Mouse (Mus musculus) kidney, adult 8-10 months (tissue): ENCODE data around the gene Hmgb2.
"Not testable (repeated sequence)": the region's sequence is repeated elsewhere in the genome, so short reads cannot be mapped to it uniquely, and the experiment has no call there.

ENCODE experiments used
- DNase-seq, 2 experiments: peaks; one replicate each; pipeline ENCODE4 v3.0.0; 2022

Hmgb2 gene

DNA sequence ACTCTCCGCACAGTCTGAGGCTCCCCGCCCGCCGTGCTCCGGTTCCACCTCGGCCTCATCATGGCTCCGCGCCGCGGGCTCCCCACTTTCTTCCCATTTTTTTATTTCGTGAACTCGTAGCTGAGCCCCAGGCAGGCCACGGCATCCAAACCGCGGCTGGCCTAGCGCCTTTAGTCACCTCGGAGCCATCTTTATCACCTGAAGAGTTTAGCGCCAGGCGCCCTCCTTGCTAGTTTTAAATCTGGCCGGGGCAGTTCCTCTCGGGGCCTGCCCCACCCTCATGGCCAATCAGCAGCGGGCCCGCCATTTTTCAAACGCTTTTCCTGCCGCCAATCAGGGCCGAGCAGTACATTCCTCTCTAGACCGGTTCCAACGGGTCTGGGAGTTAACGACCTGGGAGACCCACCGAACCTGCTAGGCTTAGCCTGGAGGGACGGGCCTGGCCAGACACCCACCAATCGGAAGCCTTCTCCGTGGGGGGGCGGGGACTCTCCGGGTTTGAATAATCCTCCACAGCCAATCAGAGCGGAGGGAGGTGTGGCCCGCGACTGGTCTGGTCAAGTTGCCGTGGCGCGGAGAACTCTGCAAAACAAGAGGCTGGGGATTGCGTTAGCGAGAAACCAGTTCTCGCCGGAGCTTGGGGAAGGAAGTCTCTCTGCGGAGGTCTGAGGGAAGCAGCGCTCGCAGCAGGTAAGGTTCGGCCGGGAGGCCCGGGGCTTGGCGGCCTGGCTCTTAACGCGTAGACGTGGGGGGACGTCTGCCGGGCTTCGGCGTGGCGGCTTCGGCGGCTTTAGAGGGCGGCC is at the start of gene Hmgb2:
Gene Hmgb2 (plus strand): TSS at position 592 of the 803 bp plus-strand sequence.
- DNase-seq, result peak; percentile 100

DNA sequence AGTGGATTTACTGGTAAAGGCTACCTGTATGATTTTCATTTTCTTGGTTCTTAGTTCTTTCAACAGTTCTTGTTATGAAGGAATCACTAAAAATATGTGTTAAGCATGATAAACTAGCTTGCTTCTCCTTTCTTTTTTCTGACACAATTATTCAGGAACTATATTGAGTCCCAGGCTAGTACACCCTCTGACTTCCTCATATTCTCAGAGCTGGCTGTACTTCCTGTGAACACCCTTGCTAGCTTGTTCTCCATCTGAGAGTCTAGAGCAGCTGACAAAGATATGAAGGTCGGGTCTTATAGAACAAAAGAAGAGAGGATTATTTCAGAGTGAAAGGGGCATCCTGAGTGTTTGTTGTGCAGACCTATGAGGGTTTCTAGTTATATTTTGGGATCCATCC is 48.9 kb upstream of the Hmgb2 start:
- no peak for DNase-seq

DNA sequence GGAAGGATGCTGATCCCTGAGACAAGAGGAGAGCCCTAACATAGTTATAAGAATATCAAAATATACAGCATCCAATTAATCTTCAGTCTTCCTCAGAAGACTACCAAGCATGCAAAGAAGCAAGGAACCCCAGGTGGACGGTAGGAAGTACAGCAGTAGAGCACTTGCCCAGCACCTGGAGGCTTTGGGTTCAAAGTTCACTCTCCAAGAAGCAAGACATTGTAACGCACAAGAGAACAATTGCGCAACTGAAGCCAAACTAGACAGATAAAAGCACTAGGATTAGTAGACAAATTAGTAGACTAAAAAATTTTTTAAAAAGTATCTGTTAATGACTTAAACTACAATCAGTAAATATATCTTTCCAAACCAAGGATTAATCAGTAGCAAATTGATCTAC is 48.0 kb upstream of the Hmgb2 start:
- DNase-seq, result peak; percentile 9 to 17

DNA sequence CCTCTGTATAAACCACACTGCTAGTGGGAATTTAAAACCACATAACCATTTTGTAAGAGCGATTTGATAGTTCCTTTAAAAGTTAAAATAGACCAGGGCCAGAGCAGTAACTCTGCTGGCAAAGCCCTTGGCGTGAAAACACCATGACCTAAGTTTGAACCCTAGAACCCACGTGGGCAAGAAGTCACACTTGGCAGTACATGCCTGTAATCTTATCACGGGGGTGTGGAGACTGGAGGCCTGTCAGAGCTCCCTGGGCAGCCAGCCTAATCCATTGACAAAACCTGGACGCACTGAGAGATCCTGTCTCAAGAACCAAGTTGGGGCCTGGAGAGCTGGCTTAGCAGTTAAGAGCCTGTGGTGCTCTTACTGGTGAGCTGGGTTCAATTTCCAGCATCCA is 43.1 kb upstream of the Hmgb2 start:
- peak; percentile 77 to 78 for DNase-seq

DNA sequence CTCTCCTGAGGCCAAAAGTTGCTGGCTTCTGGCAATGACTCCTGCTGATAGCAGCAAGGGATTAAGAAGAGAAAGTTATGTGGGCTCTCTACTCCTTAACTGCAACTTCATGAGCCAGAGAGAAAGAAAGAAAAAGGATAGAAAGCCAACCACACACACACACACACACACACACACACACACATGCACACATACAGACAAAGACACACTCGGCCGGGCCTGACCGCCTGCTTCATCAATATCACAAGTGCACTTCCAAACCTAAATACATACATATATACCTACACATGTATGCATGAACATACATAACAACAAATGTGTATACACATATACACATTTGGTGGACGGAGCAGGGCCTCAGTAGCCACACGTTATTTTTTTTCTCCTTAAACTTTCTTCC is 40.8 kb upstream of the Hmgb2 start:
- no peak for DNase-seq

DNA sequence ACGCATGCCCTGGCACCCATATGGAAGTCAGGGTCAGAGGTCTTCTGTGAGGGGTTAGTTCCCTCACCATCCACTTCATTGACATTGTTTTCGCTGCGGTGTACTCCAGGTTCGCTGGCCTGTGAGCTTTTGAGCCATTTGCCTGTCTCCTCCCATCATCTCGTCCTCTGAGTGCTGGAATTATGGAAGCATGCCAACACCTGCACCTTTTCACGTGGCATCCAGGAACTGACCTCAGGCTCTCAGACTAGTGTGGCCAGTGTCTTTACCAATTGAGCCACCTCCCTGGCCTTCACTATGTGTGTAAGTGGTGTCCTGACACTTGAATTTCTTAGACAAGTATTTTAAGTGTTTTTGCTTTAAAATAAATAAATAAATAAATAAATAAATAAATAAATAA is 38.0 kb upstream of the Hmgb2 start:
- peak; percentile 40 to 42 for DNase-seq

DNA sequence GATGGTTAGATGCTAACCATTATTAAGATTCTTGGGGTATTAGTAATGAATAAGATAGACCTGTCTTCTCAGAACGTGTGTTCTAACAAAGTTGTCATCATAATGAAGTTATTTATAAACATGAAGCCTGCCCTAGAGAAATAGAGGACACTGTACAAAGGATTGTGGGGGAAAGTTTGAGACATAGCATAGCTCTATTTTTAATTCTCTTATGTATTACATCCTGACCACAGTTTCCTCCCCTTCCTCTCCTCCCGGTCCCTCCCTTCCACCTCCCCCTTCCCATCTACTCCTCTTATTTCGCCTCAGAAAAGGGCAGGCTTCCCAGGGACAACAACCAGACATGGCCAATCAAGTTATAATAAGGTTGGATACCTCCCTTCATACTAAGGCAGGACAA is 33.3 kb upstream of the Hmgb2 start:
- DNase-seq, result no peak

DNA sequence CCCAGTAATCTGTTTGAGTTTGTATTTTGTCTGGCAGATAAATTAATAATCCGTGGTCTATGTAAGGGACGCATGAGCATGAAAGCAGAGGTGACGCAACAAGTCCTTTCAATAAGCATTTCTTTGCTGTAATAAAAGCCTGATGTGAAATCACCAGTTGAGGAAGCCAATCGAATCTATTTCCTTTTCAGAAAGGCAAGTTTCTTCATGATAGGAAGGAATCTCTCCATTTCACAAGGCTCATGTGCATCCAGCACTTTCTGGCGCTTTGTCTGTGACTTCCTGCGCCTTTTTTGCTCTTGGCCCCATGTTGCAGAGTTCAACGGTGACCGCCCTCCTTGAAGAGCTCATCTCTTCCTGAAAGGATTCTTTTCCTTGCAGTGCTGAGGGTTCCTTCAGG is 32.0 kb upstream of the Hmgb2 start:
- no peak for DNase-seq

DNA sequence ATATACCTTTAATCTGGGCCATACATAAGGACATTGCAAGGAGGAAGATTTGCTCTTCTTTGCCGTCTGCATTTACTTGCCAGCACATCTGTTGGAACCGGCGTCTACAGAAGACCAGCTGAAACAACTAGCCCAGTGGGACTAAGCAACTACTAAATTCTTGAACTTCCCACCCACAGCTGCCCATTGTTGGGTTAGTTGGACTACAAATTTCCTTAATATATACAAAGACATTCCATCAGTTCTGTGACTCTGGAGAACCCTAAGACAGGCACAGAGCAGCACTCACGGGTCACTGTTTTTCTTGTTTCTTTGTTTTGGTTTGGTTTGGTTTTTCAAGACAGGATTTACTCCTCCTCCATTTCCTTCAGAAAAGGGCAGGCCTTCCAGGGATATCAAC is 31.1 kb upstream of the Hmgb2 start:
- DNase-seq, result no peak

DNA sequence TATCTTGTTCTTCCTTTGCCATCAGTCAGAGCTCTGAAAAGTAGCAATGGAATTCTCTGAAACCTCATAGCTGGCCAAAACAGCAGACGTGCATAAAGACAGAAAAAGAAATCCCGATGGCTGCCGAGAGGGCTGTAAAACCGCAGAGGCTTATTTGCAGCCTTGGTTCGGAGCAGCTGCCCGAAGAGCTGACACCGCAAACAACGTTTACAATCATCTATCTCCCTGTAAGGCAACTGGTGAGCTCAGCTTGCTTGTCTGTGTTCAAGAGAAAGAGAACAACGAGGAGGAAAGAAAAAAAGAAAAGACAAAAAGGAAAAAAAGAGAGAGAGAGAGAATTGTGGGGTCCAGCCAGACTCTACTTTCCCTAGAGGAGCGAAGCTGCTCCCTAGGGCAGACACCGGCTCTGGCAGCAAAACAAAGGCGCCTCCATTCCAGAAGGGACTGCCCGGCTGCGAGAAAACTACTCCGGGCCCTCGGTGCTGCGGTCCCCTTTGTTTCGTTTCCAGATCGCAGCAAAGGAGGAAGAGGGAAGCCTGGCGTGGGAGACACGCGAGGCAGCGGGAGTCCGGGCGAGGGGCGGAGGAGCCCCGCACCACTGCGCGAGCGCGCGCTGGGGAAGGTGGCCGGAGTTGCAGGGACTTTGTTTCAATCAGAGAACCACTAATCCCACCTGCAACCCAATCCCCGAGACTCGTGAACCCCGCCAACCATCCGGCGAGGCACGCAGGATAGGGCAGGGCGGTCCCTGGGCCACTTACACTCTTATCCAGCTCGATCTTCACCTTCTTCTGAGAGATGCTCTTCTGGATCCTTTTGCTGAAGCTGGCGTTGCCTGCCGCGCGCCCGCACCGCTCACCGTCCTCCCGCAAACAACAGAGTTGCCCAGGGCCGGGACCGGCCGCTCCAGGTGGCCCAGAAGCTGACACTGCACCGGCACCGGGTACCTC is 24.9 kb upstream of the Hmgb2 start:
- peak in 1 of 2 experiments; percentile 33 for DNase-seq

DNA sequence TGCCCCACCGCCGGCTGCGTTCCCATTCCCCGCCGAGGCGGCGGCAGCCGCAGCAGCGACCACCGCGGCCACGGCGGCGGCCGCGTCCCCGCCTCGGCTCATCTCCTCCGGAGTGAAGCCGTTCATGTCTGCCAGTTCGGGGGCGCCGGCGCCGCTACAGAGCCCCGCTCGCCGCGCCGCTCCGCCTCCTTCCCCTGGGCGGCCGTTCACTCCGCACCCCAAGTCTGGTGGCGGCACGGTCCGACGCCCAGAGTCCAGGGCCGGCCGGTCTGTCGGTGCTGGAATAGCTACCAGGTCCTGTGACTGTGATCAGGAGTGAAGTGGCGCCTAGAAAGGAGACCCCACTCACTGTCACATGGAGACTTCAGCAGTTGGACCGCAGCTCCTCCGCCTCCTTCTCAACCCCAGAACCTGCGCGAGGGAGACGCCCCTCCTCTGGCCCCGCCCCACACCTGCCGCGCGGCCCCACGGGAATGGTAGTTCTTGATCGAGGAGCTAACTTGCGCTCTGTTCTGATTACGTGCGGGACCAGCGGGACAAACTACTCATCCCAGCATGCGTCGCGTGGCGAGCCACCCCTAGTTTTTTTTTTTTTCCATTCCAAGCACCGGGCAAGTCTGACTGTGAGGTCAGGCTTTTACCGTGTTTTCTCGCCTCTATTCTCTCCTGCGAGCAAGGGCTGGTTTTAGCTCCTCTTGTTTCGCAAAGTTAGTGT is 24.1 kb upstream of the Hmgb2 start, which contains the start of gene Sap30:
Gene Sap30 (minus strand): TSS at position 420 of the 715 bp plus-strand sequence.
- DNase-seq, result peak; percentile 99

DNA sequence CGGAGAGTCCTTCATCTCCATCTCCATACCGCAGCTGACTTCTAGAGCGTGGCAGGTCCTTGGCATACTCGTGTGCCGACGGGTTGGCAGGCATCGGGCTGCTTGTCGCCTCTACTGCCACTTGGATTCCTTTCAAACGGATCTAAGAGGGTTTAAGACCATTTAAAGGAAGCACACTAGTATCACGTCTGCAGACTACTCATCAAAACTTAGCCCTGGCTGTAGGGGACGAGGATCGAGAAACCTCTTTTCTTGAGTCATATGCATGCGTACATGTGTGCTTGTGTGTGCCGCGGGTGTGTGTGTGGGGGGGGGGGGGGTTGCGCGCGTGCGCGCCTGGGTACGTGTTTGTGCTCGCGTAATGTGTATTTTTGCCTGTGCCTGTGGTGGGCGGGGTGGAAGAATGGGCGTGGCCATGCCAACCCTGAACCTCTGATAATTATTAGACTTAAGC is 23.4 kb upstream of the Hmgb2 start:
- peak; percentile 79 to 89 for DNase-seq

DNA sequence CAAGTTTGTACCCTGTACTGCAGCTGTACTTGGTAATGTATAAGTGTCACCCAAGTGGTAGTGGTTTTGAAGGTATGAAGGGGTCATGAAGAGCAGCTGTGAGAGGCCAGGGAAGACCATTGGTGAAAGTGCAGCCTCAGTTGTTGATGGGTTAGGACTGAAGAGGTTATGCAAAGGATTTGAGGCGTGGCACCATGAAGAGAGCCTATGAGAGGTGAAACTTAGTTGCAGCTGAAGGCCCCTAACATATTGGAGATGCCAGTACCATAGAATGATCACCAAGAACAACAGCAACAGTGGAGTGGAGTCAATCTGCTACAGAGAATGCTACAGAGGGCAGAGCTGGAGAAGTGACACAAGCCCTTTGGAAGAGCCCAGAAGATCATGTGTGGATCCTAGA is 22.3 kb upstream of the Hmgb2 start:
- DNase-seq, result peak in 1 of 2 experiments; percentile 9

DNA sequence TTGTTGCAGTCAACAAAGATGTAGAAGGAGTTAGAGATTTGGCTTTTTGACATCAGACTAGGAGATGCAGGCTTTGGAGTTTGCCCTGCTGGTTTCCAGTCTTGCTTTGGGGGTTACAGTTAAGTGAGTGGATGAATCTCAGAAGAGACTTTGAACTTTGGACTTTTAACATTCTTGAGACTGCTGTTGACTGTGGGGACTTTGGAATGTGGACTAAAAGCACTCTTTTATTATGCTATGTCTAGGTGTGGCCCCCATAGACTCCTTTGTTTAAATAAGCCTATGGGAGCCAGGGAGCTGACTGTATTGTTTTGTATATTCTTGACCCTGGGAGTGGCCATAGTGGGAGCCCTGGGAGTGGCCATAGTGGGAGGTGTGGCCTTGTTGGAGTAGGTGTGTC is 21.8 kb upstream of the Hmgb2 start:
- peak; percentile 64 to 82 for DNase-seq

DNA sequence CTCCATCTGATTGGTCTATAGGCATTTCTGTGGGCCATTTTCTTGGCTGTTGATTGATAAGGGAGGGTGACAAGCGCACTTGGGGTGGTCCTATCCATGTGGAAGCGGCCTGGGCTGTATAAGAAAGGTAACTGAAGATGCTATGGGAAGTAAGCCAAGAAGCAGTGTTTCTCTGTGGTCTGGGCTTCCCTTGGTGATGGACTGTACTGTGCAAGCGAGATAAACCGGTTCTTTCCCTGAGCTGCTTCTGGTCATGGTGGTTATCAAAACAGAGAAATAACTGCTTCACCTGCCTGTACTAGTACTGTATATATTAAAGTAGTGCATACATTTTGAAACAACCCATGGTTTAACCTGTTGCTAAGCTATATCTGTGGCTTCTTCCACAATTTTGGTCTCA is 19.8 kb upstream of the Hmgb2 start:
- DNase-seq, result no peak

DNA sequence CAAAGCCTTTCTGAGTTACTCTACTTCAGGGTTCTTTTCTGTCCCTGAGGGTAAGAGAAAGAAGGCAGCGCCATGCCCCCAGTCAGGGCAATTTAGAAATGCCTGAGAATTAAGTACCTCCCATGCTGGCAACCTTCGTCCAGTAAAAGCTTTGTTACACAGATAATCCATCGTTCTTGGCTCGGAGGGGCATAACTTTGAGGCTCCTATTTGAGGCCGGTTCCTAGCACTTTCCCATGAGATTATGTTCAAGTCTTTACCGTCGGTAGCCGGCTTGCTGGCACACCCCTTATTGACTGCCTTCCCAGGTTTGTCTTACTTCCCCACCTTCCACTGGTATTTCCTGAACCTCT is 13.2 kb upstream of the Hmgb2 start:
- no peak for DNase-seq

DNA sequence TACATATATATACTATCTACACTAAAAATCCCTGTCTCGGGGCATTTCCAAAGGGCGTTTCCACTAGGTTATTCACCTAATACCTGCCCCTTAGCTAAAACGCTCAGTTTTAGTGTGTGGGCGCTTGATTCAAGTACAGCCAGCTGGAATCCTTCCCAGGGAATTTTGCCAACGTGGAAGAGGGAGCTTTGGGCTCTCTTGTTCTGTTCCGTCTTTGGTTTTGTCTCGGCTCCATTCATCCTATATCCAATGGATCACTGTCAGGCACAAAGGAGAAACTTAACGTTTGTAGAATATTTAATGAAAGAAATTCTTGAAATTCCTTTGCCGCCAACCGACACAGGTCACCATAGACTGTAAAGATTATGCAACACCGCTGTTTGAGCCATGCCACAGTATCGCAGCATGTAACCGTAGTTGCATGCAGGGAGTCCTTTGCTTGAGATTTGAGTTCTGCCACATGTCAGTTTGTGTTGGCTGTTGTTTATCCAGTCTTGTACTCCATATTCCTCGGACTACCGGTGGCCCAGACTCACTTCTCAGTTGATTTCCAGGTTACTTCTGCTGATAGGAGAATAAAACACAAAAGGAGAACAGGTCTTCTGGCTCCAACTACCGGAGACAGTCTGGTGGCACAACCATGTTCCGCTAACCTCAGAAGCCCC is 12.7 kb upstream of the Hmgb2 start:
- DNase-seq, result peak; percentile 64 to 70

DNA sequence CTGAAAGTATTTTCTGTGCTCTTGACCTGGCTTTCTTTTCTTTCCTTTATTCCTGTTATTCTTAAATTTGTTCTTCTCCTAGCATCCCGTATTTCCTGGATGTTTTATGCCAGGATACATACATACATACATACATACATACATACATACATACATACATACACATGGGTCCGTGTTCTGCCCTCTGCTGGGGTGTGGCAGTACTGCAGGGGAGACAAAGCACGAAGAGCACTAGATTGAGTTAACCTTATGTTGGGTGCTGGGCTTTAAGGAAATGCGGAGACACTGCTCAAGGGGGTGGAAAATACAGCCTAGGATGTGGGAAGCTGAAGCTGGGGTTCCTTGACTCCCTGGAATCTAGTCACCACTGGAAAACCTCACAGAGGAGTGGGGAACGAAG is 8.1 kb upstream of the Hmgb2 start:
- peak in 1 of 2 experiments; percentile 65 for DNase-seq

DNA sequence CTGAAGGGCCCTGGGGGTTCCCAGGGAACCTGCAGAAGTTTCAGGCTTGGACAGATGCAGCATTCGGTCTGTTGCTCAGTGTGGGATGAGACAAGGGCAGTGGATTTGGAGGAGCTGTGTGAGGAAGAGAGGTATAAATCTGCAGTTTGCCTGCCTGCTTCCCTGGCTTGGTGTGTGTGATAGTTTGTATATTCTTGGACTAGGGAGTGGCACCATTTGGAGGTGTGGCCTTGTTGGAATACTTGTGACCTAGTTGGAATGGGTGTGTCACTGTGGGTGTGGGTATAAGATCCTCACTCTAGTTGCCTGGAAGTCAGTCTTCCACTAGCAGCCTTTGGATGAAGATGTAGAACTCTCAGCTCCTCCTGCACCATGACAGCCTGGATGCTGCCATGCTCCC is 6.2 kb upstream of the Hmgb2 start:
- not testable (repeated sequence) for DNase-seq

DNA sequence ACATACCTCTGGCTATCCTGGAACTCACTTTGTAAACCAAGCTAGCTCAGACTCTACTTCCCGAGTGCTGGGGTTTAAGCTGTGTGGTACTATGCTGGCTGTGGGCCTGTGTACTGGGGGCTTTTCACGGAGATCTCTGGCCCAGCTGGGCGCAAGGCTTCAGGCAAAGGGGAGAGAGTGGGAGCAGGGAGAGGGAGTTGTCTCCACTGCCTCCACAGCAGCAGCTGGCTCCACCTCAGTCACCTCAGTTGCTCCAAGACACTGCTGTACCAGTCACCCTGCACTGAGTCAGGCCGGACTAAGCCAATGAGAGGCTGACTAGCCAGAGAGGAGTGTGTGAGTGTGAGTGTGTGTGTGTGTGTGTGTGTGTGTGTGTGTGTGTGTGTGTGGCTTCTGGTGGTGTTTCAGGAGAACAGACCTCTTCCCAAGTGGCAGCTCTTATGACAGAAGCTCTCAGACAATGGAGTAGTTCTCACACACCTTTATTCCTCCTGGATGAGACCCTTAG is 4.1 kb upstream of the Hmgb2 start:
- DNase-seq, result no peak

DNA sequence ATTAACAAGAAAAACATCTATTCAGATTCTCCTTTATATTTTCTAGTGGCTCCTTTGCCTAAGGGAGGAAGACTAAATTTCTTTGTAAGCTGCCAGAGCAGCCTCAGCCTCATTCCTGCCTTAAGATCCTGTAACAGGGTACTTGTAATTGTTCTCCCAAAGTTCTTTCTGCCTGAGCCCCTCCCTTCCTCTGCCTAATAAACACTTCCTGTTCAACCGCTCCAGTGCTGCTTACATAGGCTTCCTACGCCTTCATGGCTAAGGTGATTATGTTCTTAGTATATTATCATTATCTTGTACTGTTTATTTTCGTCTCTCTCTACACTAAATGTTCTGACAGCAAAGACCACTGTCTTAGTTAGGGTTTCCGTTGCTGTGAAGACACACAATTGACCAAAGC is 3.0 kb upstream of the Hmgb2 start:
- DNase-seq, result no peak

DNA sequence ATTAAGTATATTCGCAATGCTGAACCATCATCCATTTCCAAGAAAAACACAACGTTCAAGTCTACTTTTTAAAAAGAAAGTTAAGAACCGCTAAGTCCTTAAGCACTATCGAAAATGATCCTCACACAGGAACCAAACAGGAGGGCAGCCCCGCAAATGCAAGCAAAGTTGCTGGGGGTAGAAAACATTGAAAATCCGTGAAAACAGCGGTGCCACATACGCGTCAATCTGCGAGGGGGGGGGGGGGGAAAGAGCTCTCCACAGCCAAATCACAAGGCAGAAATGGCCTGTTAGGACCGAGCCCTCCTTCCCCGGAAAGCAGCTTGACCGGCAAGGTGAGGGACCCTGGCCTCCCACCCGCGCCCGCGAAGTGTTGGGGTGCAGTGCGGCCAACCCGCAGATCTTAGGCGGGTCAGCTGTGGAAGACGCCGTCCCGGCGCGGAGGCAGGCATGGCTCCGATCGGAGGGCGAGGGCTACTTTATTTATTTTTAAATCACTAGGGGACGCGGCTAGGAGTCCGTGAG is 854 bp upstream of the Hmgb2 start:
- DNase-seq, result no peak
